Mouse (Mus musculus) lung, embryonic 14.5 days (tissue): Measurements from ENCODE around the gene Chchd5. TPM values are rescaled to one million over a fixed set of nuclear protein-coding genes. Genes with fewer than 3 reads are reported as not detected.

Experiments
- ATAC-seq: fragments of 200-750 bp; cut with Nextera tagmentation; 2 replicates; pipeline ENCODE4 v1.8.0; 2017; ENCODE audit warnings: mild to moderate bottlenecking, moderate TSS enrichment, moderate library complexity; ENCODE audit not compliant: insufficient read depth
- DNase-seq: peaks from one replicate; pipeline ENCODE4 v3.0.0-alpha.2; 2015
- H3K27ac ChIP-seq: fragments of 300-500 bp; sonication (generic); 2 replicates; pipeline ENCODE4 v1.5.1; 2014; ENCODE audit warnings: low read depth, mild to moderate bottlenecking, moderate library complexity
- H3K27me3 ChIP-seq: fragments of 300-500 bp; sonication (generic); 2 replicates; pipeline ENCODE4 v1.6.1; 2014; ENCODE audit warnings: low read length, control low read depth; ENCODE audit not compliant: insufficient read depth
- H3K36me3 ChIP-seq: fragments of 300-500 bp; sonication (generic); 2 replicates; pipeline ENCODE4 v1.6.1; 2014; ENCODE audit warnings: control low read depth; ENCODE audit not compliant: insufficient read depth
- H3K4me1 ChIP-seq: fragments of 300-500 bp; sonication (generic); 2 replicates; pipeline ENCODE4 v1.6.1; 2014; ENCODE audit warnings: antibody characterized with exemption, control low read depth; ENCODE audit not compliant: insufficient read depth
- H3K4me2 ChIP-seq: fragments of 300-500 bp; sonication (generic); 2 replicates; pipeline ENCODE4 v1.6.1; 2014; ENCODE audit warnings: mild to moderate bottlenecking
- H3K4me3 ChIP-seq: fragments of 300-500 bp; sonication (generic); 2 replicates; pipeline ENCODE4 v1.5.1; 2014; ENCODE audit warnings: low read depth, low read length
- H3K9ac ChIP-seq: fragments of 300-500 bp; sonication (generic); 2 replicates; pipeline ENCODE4 v1.6.1; 2014
- H3K9me3 ChIP-seq: fragments of 300-500 bp; sonication (generic); 2 replicates; pipeline ENCODE4 v1.6.1; 2016; ENCODE audit warnings: low read depth, low read length, control low read depth
- CTCF ChIP-seq: IDR thresholded peaks from 2 replicates; pipeline ENCODE4 v1.5.1; 2016; ENCODE audit warnings: antibody characterized with exemption, low read depth
- WGBS: fragments of 180-500 bp; shearing (Covaris S2); extraction: QIAGEN DNeasy Blood & Tissue Kit; methylation state at CpG from one replicate; pipeline ENCODE4 v1.1.7; 2014; 5-methylcytosine and 5-hydroxymethylcytosine counted together
- polyA plus RNA-seq: library from polyadenylated mRNA; unstranded; fragments of >200 nt; fragmentation: Nextera tagmentation; extraction: Ambion mirVana; gene quantifications from 2 replicates; pipeline ENCODE4 v1.2.1, GENCODE M21; 2014

Chchd5 gene
- polyA plus RNA-seq, 1 experiment from 2014 or later = 25.7 TPM

DNA sequence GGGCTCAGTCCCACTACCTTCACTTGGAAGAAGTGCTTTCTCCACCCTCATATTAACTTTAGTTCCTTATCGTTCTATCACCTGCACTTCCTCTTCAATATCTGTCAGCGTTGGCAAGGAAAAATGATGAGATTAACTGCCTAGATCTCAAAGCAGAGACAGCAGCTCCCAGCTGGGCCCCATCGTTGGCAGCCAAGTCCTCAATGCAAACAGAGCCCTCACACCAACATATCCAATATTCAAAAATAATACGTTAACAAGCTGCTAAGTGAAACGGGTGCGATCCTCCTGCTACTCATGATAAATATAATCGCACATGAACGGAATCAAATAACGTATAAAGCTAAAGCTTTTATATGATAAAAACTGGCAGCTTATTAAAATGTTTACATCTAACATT lies 21.6 kb downstream of the Chchd5 start:
- TF ChIP-seq CTCF = no peak
- Histone ChIP-seq H3K9me3 (no peaks in the 10 kb centered on the region), H3K4me1 (0 out of 2 replicates have a peak, but pooled peaks cover 3% of the 10 kb centered on the region), H3K27me3 (no peaks in the 10 kb centered on the region), H3K27ac (no peak overlapping the region), H3K9ac (no peak overlapping the region), H3K36me3 (no peaks in the 10 kb centered on the region), H3K4me2 (no peak overlapping the region), H3K4me3 (no peak overlapping the region)
- DNase-seq (peak; percentile 24), ATAC-seq (no peak)
- 45% methylated on average over 9 of the region's 9 CpGs for WGBS

DNA sequence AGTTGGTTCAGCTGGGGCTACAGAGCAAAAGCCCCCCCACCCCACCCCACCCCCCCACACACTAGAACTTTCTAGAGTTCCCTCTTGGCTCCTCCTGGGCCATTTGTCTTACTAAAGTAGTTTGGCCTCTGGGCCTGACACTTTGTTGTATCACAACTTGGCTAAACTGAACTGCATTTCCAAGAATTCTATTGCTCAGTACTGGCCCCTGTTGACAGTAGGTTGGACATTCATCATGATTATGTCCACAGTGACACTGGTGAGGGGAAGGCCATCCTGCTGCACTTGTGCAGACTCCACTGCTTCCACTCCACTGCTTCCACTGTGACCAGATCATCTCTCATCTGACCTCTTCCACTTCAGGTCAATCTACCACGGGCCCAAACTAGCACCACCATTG lies 23.3 kb downstream of the Chchd5 start:
- Histone ChIP-seq H3K4me2 (no peak overlapping the region), H3K9me3 (no peaks in the 10 kb centered on the region), H3K27me3 (no peaks in the 10 kb centered on the region), H3K4me1 (0 out of 2 replicates have a peak, but pooled peaks cover 3% of the 10 kb centered on the region), H3K4me3 (no peak overlapping the region), H3K27ac (no peak overlapping the region), H3K9ac (no peak overlapping the region), H3K36me3 (no peaks in the 10 kb centered on the region)
- DNase-seq (no peak), ATAC-seq (no peak)
- 0 out of 2 replicates have a peak, but pooled peaks have one; percentile 18 for TF ChIP-seq CTCF
- 44% methylated on average over 1 of the region's 1 CpGs for WGBS

DNA sequence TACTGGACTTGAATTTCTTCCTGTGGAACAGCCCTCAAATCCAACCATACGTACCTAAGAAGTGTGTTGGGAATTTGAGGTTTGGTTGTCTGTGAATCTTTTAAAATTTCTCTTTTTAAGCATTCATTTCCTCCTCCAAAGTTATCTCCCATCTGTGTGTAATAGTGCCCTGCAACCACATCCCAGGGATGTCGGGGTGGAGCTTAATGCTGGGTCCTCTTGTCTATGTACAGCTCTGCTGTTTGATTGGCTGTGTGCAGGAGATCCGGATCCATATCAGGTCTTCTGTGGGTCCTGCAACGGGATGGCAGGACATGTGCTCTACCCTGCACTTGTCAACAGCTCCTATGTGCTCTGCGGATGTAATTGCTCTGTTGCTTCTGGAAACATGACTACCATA lies 35.3 kb downstream of the Chchd5 start:
- 70% methylated on average over 5 of the region's 5 CpGs for WGBS
- no peaks in the 10 kb centered on the region for H3K27me3 ChIP-seq
- DNase-seq (no peak), ATAC-seq (no peak)
- no peak overlapping the region for H3K27ac ChIP-seq
- H3K4me1 ChIP-seq = no peaks in the 10 kb centered on the region
- no peaks in the 10 kb centered on the region for H3K9me3 ChIP-seq
- no peak overlapping the region for H3K9ac ChIP-seq
- H3K36me3 ChIP-seq = no peaks in the 10 kb centered on the region
- no peak overlapping the region for H3K4me3 ChIP-seq
- TF ChIP-seq CTCF = no peak
- no peak overlapping the region for H3K4me2 ChIP-seq

DNA sequence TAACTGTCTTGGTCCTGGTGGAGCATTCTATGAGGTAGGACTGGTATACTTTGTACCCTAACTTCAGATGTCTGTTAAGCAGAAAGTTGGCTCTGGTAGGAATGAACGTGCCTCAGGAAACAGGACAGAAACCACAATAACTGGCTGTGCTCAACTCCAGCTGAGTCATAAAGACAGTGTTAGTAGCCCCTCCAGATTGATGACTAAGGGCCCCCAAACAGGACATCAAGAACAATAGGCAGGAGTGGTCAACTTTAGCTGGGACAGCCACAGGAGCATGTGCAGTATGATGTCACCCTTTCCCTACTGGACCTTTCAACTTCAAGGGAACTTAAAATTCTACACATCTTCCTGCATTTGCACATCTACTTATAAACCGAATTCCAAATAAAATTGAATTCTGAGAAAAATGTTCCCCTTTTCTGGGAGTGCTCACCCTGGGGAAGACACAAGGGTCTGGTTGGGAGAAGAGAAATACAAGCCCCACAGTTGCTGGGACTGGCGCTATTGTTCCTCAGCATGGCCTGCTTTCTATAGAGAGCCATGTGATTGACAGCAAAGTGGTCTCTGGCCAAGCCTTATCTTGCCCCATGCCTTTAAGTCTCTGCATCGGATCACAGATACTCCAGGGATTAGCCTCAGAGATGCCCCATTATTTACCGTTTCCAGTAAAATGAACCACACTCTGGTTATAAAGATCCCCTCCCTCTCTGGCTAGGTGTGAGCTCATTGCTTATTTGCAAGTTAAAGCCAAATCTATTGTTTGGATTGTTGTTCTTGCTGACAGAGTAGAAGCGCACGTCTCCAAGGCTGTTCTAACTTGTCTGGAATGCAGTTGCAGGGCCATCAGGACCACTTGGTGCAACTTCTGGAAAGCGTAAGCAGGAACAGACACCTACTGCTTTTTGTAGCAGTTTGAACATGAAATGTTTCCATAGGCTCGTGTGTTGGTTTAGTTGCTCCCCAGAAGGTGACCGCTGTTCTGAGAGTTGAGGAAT lies 37.3 kb downstream of the Chchd5 start:
- H3K27ac ChIP-seq = peak overlapping the region; percentile 31; the same call in 1 of the 2 replicates

DNA sequence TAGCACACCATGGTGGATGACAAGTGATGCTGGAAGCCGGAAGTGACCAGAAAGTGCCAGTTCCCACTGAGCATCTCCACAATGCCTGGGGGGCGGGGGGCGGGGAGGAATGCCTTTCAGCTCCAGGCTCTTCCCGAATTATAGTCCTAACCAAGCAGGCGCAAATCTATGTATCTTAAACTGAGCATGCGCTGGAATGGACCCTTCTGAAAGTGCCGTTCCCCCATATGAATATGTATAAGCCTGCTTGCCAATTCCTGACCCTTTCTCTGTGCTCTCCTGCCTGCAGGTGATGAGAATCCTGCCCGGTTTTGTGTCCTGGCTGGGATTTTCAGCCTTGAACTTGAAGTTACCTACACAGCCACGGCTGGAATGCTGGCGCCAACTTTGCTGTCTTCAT lies 43.9 kb downstream of the Chchd5 start:
- no peak for ATAC-seq
- Histone ChIP-seq H3K4me3 (no peak overlapping the region), H3K9ac (no peak overlapping the region), H3K36me3 (no peaks in the 10 kb centered on the region), H3K27ac (no peak overlapping the region), H3K27me3 (no peaks in the 10 kb centered on the region), H3K4me2 (no peak overlapping the region), H3K9me3 (no peaks in the 10 kb centered on the region), H3K4me1 (no peaks in the 10 kb centered on the region)
- WGBS = 42% methylated on average over 10 of the region's 10 CpGs
- no peak for TF ChIP-seq CTCF
- DNase-seq = no peak

More for the DNA sequence above, 37.3 kb downstream of the Chchd5 start:
- Histone ChIP-seq H3K9me3 (no peaks in the 10 kb centered on the region), H3K36me3 (no peaks in the 10 kb centered on the region), H3K4me3 (no peak overlapping the region), H3K4me2 (no peak overlapping the region), H3K9ac (no peak overlapping the region), H3K27me3 (no peaks in the 10 kb centered on the region), H3K4me1 (no peaks in the 10 kb centered on the region)
- DNase-seq (peak; percentile 34), ATAC-seq (peak; percentile 31; the same call in 1 of the 2 replicates)
- no peak for TF ChIP-seq CTCF
- WGBS = 68% methylated on average over 10 of the region's 10 CpGs

DNA sequence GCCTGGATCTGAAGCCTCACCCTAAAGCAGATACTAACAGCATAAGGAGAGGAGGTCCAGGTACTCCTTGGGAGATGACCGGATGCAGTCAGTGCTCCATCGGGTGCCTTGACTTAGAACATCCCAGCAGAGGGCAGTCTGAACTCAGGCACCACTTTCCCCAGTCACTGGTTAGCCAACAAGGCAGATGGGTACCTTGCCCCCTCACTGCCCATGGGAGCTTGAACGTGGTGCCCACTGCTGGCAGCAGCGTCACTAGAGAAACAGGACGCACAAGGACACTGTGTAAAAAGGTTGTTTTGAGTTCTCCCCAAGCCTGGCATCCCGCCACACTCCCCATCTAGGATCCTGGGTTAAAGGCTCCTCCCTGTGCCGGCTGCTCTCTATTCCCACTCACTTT lies 45.0 kb downstream of the Chchd5 start:
- Histone ChIP-seq H3K4me1 (no peaks in the 10 kb centered on the region), H3K9me3 (no peaks in the 10 kb centered on the region), H3K27me3 (no peaks in the 10 kb centered on the region), H3K36me3 (no peaks in the 10 kb centered on the region), H3K27ac (no peak overlapping the region), H3K4me3 (no peak overlapping the region), H3K4me2 (no peak overlapping the region), H3K9ac (no peak overlapping the region)
- TF ChIP-seq CTCF = peak; percentile 73
- ATAC-seq (no peak; the same call in 1 of the 2 replicates), DNase-seq (peak; percentile 69)
- 37% methylated on average over 7 of the region's 7 CpGs for WGBS

DNA sequence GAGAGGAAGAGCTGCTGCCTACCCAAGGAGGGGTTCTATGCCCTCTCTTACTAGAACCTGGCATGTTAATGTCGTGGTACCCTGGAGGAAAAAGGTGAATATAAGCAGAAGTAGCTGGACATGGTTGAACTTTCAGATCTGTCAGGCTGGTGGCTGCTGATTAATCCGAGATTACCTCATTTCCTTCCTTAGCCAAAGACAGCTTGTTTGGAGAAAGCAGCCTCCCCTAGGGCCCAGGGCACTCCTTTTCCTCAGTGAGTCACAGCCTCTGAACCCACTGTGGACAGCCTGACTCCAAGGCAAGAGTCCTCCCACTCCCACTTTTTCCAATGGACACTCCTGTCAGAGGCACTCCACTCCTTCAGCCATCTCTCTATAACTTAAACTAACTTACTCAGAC lies 46.1 kb downstream of the Chchd5 start:
- DNase-seq (peak; percentile 41), ATAC-seq (no peak)
- H3K27ac ChIP-seq = no peak overlapping the region
- WGBS = 54% methylated on average over 2 of the region's 2 CpGs
- H3K9ac ChIP-seq = no peak overlapping the region
- no peaks in the 10 kb centered on the region for H3K27me3 ChIP-seq
- H3K4me2 ChIP-seq = no peak overlapping the region
- no peak for TF ChIP-seq CTCF
- no peaks in the 10 kb centered on the region for H3K4me1 ChIP-seq
- H3K4me3 ChIP-seq = no peak overlapping the region
- no peaks in the 10 kb centered on the region for H3K36me3 ChIP-seq
- H3K9me3 ChIP-seq = no peaks in the 10 kb centered on the region
